Mouse (Mus musculus) liver, postnatal 0 days (tissue): ENCODE results near the gene Ppp1r9a. TPM values are rescaled to one million over a fixed set of nuclear protein-coding genes. Genes with fewer than 3 reads are reported as not detected.

Experiments used
- ATAC-seq: fragments of 200-750 bp; cut with Nextera tagmentation; 2 replicates; pipeline ENCODE4 v1.8.0; 2017; ENCODE audit warnings: mild to moderate bottlenecking, moderate library complexity
- DNase-seq: peaks from one replicate; pipeline ENCODE4 v3.0.0-alpha.2; 2016
- H3K27ac ChIP-seq: fragments of 300-500 bp; sonication (generic); 2 replicates; pipeline ENCODE4 v1.5.1; 2014; ENCODE audit warnings: antibody characterized with exemption, moderate library complexity, mild to moderate bottlenecking, low read depth
- H3K27me3 ChIP-seq: fragments of 300-500 bp; sonication (generic); 2 replicates; pipeline ENCODE4 v1.6.1; 2014; ENCODE audit warnings: low read length, control low read depth, mixed read lengths; ENCODE audit not compliant: insufficient read depth
- H3K36me3 ChIP-seq: fragments of 300-500 bp; sonication (generic); replicated peaks from 2 replicates; pipeline ENCODE4 v1.6.1; 2014; ENCODE audit warnings: mild to moderate bottlenecking, control low read depth, low read length, moderate library complexity, mixed read lengths; ENCODE audit not compliant: insufficient read depth
- H3K4me1 ChIP-seq: fragments of 300-500 bp; sonication (generic); 2 replicates; pipeline ENCODE4 v1.6.1; 2014; ENCODE audit warnings: antibody characterized with exemption, mild to moderate bottlenecking, control low read depth; ENCODE audit not compliant: insufficient read depth
- H3K4me2 ChIP-seq: fragments of 300-500 bp; sonication (generic); 2 replicates; pipeline ENCODE4 v1.6.1; 2014; ENCODE audit warnings: low read depth, mild to moderate bottlenecking, low read length, moderate library complexity, mixed read lengths
- H3K4me3 ChIP-seq: fragments of 300-500 bp; sonication (generic); 2 replicates; pipeline ENCODE4 v1.5.1; 2014; ENCODE audit warnings: low read depth, low read length
- H3K9ac ChIP-seq: fragments of 300-500 bp; sonication (generic); replicated peaks from 2 replicates; pipeline ENCODE4 v1.6.1; 2014; ENCODE audit warnings: mild to moderate bottlenecking, moderate library complexity
- H3K9me3 ChIP-seq: fragments of 300-500 bp; sonication (generic); 2 replicates; pipeline ENCODE4 v1.6.1; 2016; ENCODE audit warnings: mild to moderate bottlenecking, control low read depth, low read length, mixed read lengths
- CTCF ChIP-seq: sonication (generic); IDR thresholded peaks from 2 replicates; pipeline ENCODE4 v1.5.1; 2016; ENCODE audit warnings: antibody characterized with exemption, low read depth
- EP300 ChIP-seq: IDR thresholded peaks from 2 replicates; pipeline ENCODE4 v1.6.1; 2016; ENCODE audit warnings: antibody characterized with exemption, low read depth, mild to moderate bottlenecking
- WGBS: fragments of 180-500 bp; shearing (Covaris S2); extraction: QIAGEN DNeasy Blood & Tissue Kit; methylation state at CpG from one replicate; pipeline ENCODE4 v1.1.7; 2014; ENCODE audit not compliant: insufficient replicate concordance; 5-methylcytosine and 5-hydroxymethylcytosine counted together
- polyA plus RNA-seq: library from polyadenylated mRNA; unstranded; fragments of >200 nt; fragmentation: Nextera tagmentation; extraction: Ambion mirVana; gene quantifications from 2 replicates; pipeline ENCODE4 v1.2.1, GENCODE M21; 2015

Gene Ppp1r9a
- polyA plus RNA-seq, 1 experiment from 2014 or later: 2.5 TPM

DNA sequence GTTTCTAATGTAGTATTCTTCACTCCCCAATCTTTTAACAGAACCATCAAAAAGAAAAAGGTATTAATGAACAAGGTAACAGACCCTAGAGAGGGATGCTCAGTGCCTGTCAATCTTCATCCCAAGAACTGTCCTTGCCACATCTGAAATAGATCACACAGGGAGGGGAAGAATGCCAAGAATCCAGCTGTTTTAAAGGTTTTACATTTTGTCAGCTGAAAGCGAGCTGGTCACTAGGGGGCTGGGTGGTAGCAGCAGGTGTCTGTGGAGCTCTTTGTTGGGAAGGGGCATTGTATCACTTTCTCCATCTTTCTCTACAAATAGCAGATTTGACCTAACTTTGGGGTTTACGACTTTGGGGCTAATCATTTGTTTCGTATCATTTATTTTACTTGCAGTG, 194.6 kb downstream of the Ppp1r9a start:
- WGBS: 82% methylated on average over 3 of the region's 3 CpGs
- Histone ChIP-seq H3K9ac (no peak overlapping the region), H3K4me2 (no peak overlapping the region), H3K36me3 (no peaks in the 10 kb centered on the region), H3K27ac (no peak overlapping the region), H3K27me3 (no peaks in the 10 kb centered on the region), H3K4me1 (0 out of 2 replicates have a peak, but pooled peaks cover 4% of the 10 kb centered on the region), H3K4me3 (no peak overlapping the region), H3K9me3 (no peaks in the 10 kb centered on the region)
- DNase-seq (no peak), ATAC-seq (no peak)
- TF ChIP-seq EP300: no peak
- no peak for TF ChIP-seq CTCF

- DNase-seq: no peak
- H3K36me3 ChIP-seq: no peaks in the 10 kb centered on the region
- H3K4me1 ChIP-seq: no peaks in the 10 kb centered on the region
- no peak overlapping the region for H3K9ac ChIP-seq
- peak; percentile 26; the same call in 1 of the 2 replicates for ATAC-seq
- H3K27me3 ChIP-seq: no peaks in the 10 kb centered on the region
- H3K9me3 ChIP-seq: no peaks in the 10 kb centered on the region
- no peak for TF ChIP-seq CTCF
- TF ChIP-seq EP300: no peak
- H3K27ac ChIP-seq: no peak overlapping the region
- WGBS: 59% methylated on average over 5 of the region's 5 CpGs
- no peak overlapping the region for H3K4me3 ChIP-seq
- H3K4me2 ChIP-seq: no peak overlapping the region
These were observed 196.6 kb downstream of the Ppp1r9a start for GRCm38 (mm10) chr6:5099282-5099681.

DNA sequence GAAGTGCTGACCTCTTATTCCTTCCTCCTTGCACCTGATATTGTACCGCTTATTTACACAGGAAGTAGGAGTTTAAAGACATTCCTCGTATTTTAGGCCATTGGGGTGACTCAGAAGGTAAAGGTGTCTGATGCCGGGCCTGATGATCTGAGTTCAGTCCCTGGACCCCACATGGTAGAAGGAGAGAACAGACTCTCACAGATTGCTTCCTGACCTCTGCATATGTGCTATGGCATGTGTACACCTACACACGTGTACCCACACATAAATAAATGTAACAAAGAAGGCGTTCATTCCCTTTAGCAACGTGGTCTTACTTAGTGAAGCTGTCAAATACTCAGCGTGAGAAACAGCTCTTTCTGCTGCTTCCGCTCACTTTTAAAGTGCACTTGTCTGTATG, 197.1 kb downstream of the Ppp1r9a start:
- 60% methylated on average over 8 of the region's 8 CpGs for WGBS
- no peaks in the 10 kb centered on the region for H3K36me3 ChIP-seq

DNA sequence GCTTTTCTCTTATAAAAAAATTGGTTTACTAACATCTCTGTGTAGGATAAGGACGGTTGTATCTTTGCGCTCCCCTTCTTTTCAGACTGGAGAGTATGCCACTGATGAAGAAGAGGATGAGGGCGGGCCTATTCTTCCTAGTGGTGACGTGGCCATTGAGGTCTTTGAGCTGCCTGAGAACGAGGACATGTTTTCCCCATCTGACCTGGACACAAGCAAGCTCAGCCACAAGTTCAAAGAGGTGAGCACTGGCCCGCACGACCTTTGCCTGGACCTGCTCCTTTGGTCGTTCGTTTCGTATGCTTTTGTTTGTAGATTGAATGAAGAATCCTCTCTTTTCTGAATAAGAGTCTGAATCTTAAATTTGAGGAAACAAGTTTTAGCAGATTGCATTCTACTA, 197.6 kb downstream of the Ppp1r9a start:
- DNase-seq (peak; percentile 18), ATAC-seq (peak; percentile 74)

More for the DNA sequence above, 197.1 kb downstream of the Ppp1r9a start:
- ATAC-seq: no peak
- no peak overlapping the region for H3K4me2 ChIP-seq
- H3K27ac ChIP-seq: no peak overlapping the region
- no peaks in the 10 kb centered on the region for H3K9me3 ChIP-seq
- no peak overlapping the region for H3K9ac ChIP-seq
- no peaks in the 10 kb centered on the region for H3K4me1 ChIP-seq
- H3K4me3 ChIP-seq: no peak overlapping the region
- no peak for DNase-seq
- H3K27me3 ChIP-seq: no peaks in the 10 kb centered on the region
- TF ChIP-seq CTCF (no peak), EP300 (no peak)

DNA sequence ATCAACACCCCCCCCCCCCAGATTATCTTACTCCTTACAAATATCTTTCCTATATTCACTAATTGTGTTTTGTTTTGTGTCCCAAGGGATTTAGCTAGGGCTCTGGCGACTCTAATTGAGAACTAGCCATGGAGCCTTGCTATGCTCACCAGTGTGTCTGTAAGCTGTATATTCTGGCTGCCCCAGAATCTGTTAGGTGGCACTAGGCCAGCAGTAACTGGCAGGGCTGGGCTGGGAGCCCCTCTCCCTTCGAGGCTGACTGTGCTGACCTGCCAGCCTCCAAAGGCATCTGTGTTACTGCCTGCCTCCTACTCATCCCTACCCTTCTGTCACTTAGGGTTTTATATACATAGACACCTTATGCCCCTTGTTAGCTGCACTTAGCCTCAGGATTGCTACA, 200.0 kb downstream of the Ppp1r9a start:
- Histone ChIP-seq H3K4me3 (no peak overlapping the region), H3K9ac (no peak overlapping the region), H3K4me1 (no peaks in the 10 kb centered on the region), H3K27me3 (no peaks in the 10 kb centered on the region), H3K9me3 (no peaks in the 10 kb centered on the region), H3K36me3 (no peaks in the 10 kb centered on the region), H3K4me2 (no peak overlapping the region), H3K27ac (no peak overlapping the region)
- TF ChIP-seq CTCF (no peak), EP300 (no peak)
- no peak for DNase-seq
- no peak for ATAC-seq
- WGBS: 60% methylated on average over 2 of the region's 2 CpGs

More for the DNA sequence above, 197.6 kb downstream of the Ppp1r9a start:
- Histone ChIP-seq H3K9ac (no peak overlapping the region), H3K27ac (no peak overlapping the region), H3K4me1 (no peaks in the 10 kb centered on the region), H3K9me3 (no peaks in the 10 kb centered on the region), H3K36me3 (no peaks in the 10 kb centered on the region), H3K4me3 (no peak overlapping the region), H3K4me2 (no peak overlapping the region), H3K27me3 (no peaks in the 10 kb centered on the region)
- 68% methylated on average over 10 of the region's 10 CpGs for WGBS
- TF ChIP-seq CTCF (no peak), EP300 (no peak)

- WGBS: 17% methylated on average over 6 of the region's 6 CpGs
These were observed 201.1 kb downstream of the Ppp1r9a start for GRCm38 (mm10) chr6:5103769-5104168.

GRCm38 (mm10) chr6:5104238-5104637, 201.5 kb downstream of the Ppp1r9a start:
- WGBS: 80% methylated on average over 7 of the region's 7 CpGs
- no peaks in the 10 kb centered on the region for H3K27me3 ChIP-seq
- H3K9ac ChIP-seq: no peak overlapping the region
- no peak for DNase-seq
- H3K9me3 ChIP-seq: no peaks in the 10 kb centered on the region
- no peak overlapping the region for H3K27ac ChIP-seq
- H3K4me1 ChIP-seq: no peaks in the 10 kb centered on the region
- TF ChIP-seq EP300: no peak
- H3K4me2 ChIP-seq: no peak overlapping the region
- H3K36me3 ChIP-seq: no peaks in the 10 kb centered on the region
- no peak for ATAC-seq
- H3K4me3 ChIP-seq: no peak overlapping the region

More at GRCm38 (mm10) chr6:5103769-5104168, 201.1 kb downstream of the Ppp1r9a start:
- Histone ChIP-seq H3K4me2 (no peak overlapping the region), H3K4me3 (no peak overlapping the region), H3K27me3 (no peaks in the 10 kb centered on the region), H3K4me1 (no peaks in the 10 kb centered on the region), H3K36me3 (no peaks in the 10 kb centered on the region), H3K27ac (no peak overlapping the region), H3K9ac (no peak overlapping the region), H3K9me3 (no peaks in the 10 kb centered on the region)
- peak; percentile 64 for ATAC-seq
- peak; percentile 24 for DNase-seq
- no peak for TF ChIP-seq CTCF
